Mouse (Mus musculus): ENCODE measurements around the gene Pde9a. TPM values are rescaled to one million over a fixed set of nuclear protein-coding genes. Genes with fewer than 3 reads are reported as not detected.

Pde9a gene
- polyA plus RNA-seq, 1 experiment from 2014 or later, result 32.5 TPM

DNA sequence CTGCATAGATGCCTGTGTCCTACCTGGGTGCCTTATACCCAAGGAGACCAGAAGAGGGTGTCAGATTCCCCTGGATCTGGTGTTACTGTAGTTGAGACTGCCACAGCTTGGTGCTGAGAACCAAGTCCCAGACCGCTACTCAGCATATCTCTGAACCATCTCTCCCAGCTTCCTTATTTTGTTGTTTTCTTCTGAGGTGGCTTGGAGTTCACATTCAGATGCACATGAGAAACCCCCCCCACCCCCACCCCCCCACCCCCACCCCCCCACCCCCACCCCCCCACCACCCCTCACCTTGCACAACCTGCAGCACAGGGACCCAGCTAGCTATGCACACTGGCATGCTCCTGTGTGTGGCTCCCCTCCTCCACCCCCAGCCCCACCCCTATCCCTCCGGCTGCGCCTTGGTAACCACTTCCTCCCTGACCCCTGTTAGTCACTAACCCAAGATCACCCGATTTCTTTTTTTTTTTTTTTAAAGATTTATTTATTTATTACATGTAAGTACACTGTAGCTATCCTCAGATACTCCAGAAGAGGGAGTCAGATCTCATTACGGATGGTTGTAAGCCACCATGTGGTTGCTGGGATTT is 50.9 kb downstream of the Pde9a start:
- no peaks in the 10 kb centered on the region for H3K27me3 ChIP-seq
- WGBS, result 96% methylated on average over 5 of the region's 5 CpGs
- H3K4me1 ChIP-seq, result peaks cover 36% of the 10 kb centered on the region
- H3K9ac ChIP-seq, result no peak overlapping the region
- ATAC-seq (ENCODE audit: low FRiP score, low read depth), result no peak
- no peak overlapping the region for H3K27ac ChIP-seq
- H3K9me3 ChIP-seq, result no peaks in the 10 kb centered on the region
- H3K4me2 ChIP-seq (replicated peaks), result no peak overlapping the region
- H3K4me3 ChIP-seq, result no peak overlapping the region
- peaks cover 4% of the 10 kb centered on the region; the same call in 1 of the 2 replicates for H3K36me3 ChIP-seq

DNA sequence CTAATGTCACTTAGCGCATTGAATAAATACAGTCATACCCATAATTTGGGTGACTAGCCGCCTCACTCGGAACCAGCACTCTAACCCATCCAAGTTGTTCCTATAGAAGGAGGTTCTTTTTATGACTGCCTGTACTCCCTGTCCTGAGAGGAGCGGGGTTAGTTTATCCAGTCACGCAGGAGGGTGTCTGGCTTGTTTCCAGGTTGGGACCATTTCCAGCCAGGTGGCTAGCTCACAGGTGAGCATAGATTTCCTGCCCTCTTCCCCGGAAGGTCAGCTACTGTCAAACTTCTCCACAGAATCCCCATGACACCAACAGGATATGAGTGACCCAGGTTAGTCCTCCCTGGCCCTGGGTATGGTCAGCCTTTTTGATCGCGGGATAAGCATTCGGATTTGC is 51.5 kb downstream of the Pde9a start:
- Histone ChIP-seq H3K4me1 (peaks cover 36% of the 10 kb centered on the region), H3K27ac (no peak overlapping the region), H3K4me3 (no peak overlapping the region), H3K27me3 (no peaks in the 10 kb centered on the region), H3K9me3 (no peaks in the 10 kb centered on the region), H3K4me2 (replicated peaks) (no peak overlapping the region), H3K36me3 (peaks cover 4% of the 10 kb centered on the region; the same call in 1 of the 2 replicates), H3K9ac (no peak overlapping the region)
- no peak for ATAC-seq (ENCODE audit: low FRiP score, low read depth)
- WGBS, result 86% methylated on average over 9 of the region's 9 CpGs

DNA sequence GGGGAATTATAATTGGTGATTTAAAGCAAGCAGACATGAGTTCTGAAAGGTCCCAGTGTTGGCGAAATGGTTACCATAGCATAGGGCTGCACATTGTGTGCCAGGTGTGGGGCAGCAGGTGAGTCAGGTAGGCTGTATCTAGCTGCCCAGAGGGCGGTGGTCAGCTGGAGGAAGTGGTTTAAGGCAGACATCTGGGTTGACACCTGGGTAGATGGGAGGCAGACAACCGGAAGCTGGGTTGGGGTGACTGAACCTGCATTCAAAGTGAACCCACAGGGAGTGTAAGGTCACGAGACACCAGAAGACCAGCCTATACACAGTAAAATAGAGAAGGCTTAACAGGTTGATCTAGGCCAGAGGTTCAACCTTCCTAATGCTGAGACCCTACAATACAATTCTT is 54.0 kb downstream of the Pde9a start:
- H3K4me2 ChIP-seq (replicated peaks), result no peak overlapping the region
- peaks cover 36% of the 10 kb centered on the region for H3K4me1 ChIP-seq
- H3K4me3 ChIP-seq, result no peak overlapping the region
- H3K36me3 ChIP-seq, result peaks cover 4% of the 10 kb centered on the region
- no peaks in the 10 kb centered on the region for H3K9me3 ChIP-seq
- no peak overlapping the region for H3K9ac ChIP-seq
- WGBS, result 59% methylated on average over 4 of the region's 4 CpGs
- no peak overlapping the region for H3K27ac ChIP-seq
- H3K27me3 ChIP-seq, result no peaks in the 10 kb centered on the region
- no peak for ATAC-seq (ENCODE audit: low FRiP score, low read depth)

DNA sequence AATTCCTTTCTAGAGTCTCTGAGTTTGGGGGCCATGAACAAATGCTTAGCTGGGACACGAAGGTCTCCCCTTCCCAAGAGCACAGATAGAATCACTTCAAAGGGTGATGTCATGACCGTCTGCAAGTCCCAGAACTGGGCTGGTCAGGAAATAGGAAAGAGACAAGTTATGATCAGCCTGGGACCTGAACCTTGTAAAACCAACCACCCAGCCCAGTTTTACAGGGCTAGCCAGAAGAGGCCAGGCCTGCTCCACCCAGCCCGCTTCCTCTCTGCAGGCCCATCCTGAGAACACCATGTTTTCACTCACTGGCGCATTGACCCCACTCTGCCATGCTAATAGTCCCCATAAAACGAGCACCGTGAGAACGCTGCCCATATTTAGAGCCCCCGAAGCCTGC is 56.5 kb downstream of the Pde9a start:
- no peak for ATAC-seq (ENCODE audit: low FRiP score, low read depth)
- Histone ChIP-seq H3K9me3 (no peaks in the 10 kb centered on the region), H3K4me2 (replicated peaks) (no peak overlapping the region), H3K36me3 (peaks cover 16% of the 10 kb centered on the region), H3K9ac (no peak overlapping the region), H3K4me1 (peaks cover 43% of the 10 kb centered on the region), H3K27me3 (no peaks in the 10 kb centered on the region), H3K27ac (peak overlapping the region; percentile 22; the same call in 1 of the 2 replicates), H3K4me3 (no peak overlapping the region)
- 34% methylated on average over 8 of the region's 8 CpGs for WGBS

DNA sequence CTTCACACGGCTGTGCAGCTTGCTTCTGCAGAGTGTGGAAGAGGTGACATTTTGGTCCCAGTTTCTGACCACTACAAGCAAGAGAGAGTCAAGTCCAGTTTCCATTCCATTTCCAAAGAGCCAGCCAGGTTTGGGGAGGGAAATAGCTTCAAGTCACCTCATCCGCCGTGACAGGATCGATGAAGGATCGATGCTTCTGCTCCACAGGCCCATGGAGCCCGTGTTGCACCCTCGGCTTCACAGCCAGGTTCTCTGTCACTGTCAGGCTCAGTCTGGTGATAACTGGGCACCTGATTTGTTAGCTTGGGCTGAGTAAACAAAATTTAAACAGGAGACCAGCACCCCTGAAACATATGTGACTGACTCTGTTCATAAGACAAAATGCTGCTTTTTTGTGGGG is 58.2 kb downstream of the Pde9a start:
- H3K9ac ChIP-seq, result no peak overlapping the region
- no peak overlapping the region for H3K4me2 ChIP-seq (replicated peaks)
- no peaks in the 10 kb centered on the region for H3K27me3 ChIP-seq
- no peak overlapping the region for H3K4me3 ChIP-seq
- ATAC-seq (ENCODE audit: low FRiP score, low read depth), result no peak
- peaks cover 24% of the 10 kb centered on the region for H3K36me3 ChIP-seq
- WGBS, result 52% methylated on average over 7 of the region's 7 CpGs
- peaks cover 48% of the 10 kb centered on the region for H3K4me1 ChIP-seq
- H3K27ac ChIP-seq, result no peak overlapping the region
- H3K9me3 ChIP-seq, result no peaks in the 10 kb centered on the region

DNA sequence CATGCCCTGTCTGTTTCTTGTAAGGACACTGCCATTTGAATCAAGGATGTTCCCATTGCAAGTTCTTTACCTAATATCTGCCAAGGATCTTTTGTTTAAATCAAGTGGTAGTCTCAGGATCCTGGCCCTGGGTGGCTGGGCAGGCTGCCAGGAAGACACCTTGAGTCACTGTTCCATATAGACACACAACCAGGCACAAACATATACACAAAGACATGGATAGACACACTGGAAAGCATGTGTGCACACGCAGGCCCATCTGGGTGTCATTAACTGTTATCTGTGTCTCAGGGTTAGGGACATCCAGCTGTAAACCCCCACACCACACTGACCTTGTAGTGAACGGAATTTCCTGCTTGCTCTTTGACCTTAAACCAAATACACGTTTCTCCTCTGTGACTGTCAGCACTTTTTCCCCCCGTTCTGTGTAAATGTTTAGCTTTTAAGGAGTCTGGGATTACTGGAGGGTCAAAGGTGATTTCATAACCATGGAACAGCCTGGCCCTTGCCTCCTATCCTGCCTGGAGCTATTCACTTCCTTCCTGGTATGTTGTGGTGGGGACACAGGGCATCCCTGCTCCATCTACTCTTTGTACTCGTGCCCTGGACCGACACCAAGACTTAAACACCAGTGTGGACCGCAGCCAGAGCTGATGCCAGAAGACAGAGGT is 59.2 kb downstream of the Pde9a start:
- Histone ChIP-seq H3K36me3 (peaks cover 24% of the 10 kb centered on the region), H3K4me2 (replicated peaks) (no peak overlapping the region), H3K27me3 (no peaks in the 10 kb centered on the region), H3K4me1 (peaks cover 49% of the 10 kb centered on the region), H3K9ac (no peak overlapping the region), H3K27ac (peak overlapping the region; percentile 28; the same call in 1 of the 2 replicates), H3K9me3 (no peaks in the 10 kb centered on the region), H3K4me3 (no peak overlapping the region)
- 16% methylated on average over 7 of the region's 7 CpGs for WGBS
- ATAC-seq (ENCODE audit: low FRiP score, low read depth), result no peak

DNA sequence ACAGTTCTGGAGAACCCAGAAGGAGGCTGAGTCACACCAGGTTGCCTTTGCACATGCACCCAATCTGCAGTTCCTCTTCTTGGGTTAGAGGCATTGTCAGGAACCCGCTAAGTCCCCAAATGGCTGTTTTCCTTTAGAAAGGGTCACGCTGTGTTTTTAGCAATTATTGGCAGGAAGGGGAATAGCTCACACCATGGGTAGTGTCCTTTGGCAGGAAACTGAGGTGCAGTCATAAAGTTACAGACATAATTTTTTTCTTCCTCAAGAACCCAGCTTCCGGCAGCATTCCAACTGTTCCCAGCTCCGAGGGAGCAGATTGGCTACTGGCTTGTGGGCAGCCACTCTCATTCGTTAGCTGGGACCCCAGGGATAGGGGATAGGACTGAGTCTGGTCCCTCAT is 61.8 kb downstream of the Pde9a start:
- Histone ChIP-seq H3K27ac (no peak overlapping the region), H3K9me3 (no peaks in the 10 kb centered on the region), H3K4me3 (no peak overlapping the region), H3K4me2 (replicated peaks) (no peak overlapping the region), H3K27me3 (no peaks in the 10 kb centered on the region), H3K4me1 (peaks cover 56% of the 10 kb centered on the region), H3K9ac (no peak overlapping the region), H3K36me3 (peaks cover 20% of the 10 kb centered on the region)
- 59% methylated on average over 5 of the region's 5 CpGs for WGBS
- no peak for ATAC-seq (ENCODE audit: low FRiP score, low read depth)

DNA sequence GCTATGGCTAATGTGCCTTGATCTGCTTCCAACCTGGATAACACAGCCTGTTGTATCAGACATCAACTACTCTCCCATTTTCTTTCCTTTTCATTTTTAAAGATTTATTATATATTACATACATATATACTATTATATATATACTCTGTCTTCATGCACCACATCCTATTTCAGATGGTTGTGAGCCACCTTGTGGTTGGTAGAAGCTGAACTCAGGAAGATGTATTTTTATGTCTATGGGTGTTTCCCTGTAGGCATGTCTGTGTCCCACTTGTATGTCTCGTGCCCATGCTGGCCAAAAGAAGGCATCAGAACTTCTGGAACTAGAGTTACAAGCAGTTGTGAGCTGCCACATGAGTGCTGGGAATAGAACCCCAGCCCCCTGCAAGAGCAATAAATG is 62.5 kb downstream of the Pde9a start:
- 76% methylated on average over 1 of the region's 1 CpGs for WGBS
- Histone ChIP-seq H3K4me3 (no peak overlapping the region), H3K9me3 (no peaks in the 10 kb centered on the region), H3K4me2 (replicated peaks) (no peak overlapping the region), H3K9ac (no peak overlapping the region), H3K36me3 (peaks cover 20% of the 10 kb centered on the region), H3K4me1 (peaks cover 53% of the 10 kb centered on the region), H3K27ac (no peak overlapping the region), H3K27me3 (no peaks in the 10 kb centered on the region)
- no peak for ATAC-seq (ENCODE audit: low FRiP score, low read depth)

DNA sequence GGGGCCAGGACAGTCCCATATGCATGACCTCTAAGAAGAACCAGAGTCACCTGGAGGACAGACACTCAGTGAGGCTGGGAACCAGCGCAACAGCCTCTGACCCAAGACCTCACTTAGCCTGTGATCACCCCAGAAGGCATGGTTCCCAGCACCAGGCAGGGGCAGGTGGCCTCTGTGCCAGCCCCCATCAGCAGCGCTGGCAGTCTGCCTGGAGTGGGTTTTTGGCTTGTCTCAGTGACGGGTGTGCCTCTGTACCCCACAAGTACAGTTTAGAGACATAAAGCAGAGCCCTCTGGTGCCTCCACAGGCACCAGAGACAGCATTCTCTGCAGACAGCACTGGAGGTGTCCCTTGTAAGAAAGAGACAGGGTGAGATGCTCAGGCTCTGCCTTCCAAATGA is 64.2 kb downstream of the Pde9a start:
- ATAC-seq (ENCODE audit: low FRiP score, low read depth), result no peak
- Histone ChIP-seq H3K4me2 (replicated peaks) (no peak overlapping the region), H3K36me3 (peaks cover 27% of the 10 kb centered on the region), H3K4me3 (no peak overlapping the region), H3K9ac (no peak overlapping the region), H3K27ac (no peak overlapping the region), H3K4me1 (peaks cover 43% of the 10 kb centered on the region), H3K27me3 (no peaks in the 10 kb centered on the region), H3K9me3 (no peaks in the 10 kb centered on the region)
- 81% methylated on average over 3 of the region's 3 CpGs for WGBS

DNA sequence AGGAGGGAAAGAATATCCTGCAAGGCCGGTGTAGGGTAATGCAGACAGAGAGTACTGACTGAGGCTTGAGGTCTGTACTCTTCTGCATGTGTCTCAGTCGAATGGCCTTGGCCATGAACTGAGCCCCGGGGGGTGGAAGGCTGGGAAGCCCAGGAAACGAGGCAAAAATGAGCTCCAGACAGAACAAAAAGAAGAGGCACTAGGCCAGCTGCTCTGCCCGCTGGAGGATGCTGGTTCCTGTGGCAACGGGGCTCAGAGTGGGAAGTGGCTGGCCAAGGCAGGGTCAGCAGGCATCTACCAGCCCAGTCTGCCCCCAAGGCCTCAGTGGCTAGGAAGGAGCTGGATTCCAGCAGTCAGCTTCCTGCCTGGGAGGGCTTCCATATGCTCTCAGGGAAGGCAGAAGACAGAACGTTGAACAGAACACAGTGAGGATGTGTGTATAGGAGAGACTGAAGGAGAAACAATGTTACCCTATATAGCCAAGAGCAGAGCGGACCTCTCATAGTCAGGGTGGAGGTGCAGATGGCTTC is 65.2 kb downstream of the Pde9a start:
- Histone ChIP-seq H3K4me2 (replicated peaks) (no peak overlapping the region), H3K36me3 (peaks cover 37% of the 10 kb centered on the region), H3K4me1 (peaks cover 33% of the 10 kb centered on the region), H3K27ac (peak overlapping the region; percentile 49; the same call in 1 of the 2 replicates), H3K9me3 (no peaks in the 10 kb centered on the region), H3K27me3 (no peaks in the 10 kb centered on the region), H3K9ac (no peak overlapping the region), H3K4me3 (no peak overlapping the region)
- 43% methylated on average over 8 of the region's 8 CpGs for WGBS
- ATAC-seq (ENCODE audit: low FRiP score, low read depth), result no peak

DNA sequence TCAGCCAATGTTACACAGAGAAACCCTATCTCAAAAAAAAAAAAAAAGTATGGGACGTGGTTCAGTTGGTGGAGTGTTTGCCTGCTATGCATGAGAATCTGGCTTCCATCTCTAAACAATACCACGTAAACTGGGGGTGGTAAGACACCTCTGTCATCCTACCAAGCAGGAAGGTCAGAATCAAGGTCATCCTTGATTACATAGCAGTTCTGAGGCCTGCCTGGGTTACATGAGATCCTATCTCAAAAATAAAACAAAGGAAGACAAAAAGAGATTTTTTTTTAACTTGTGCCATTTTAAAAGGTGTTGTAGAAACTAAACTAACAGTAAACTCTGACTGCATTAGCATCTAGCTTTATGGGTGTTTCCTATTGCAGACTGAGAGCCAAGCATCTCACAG is 66.8 kb downstream of the Pde9a start:
- Histone ChIP-seq H3K4me1 (peaks cover 29% of the 10 kb centered on the region), H3K9ac (no peak overlapping the region), H3K4me2 (replicated peaks) (no peak overlapping the region), H3K4me3 (no peak overlapping the region), H3K9me3 (no peaks in the 10 kb centered on the region), H3K27ac (no peak overlapping the region), H3K36me3 (peaks cover 39% of the 10 kb centered on the region), H3K27me3 (no peaks in the 10 kb centered on the region)
- 72% methylated on average over 2 of the region's 2 CpGs for WGBS
- no peak for ATAC-seq (ENCODE audit: low FRiP score, low read depth)

DNA sequence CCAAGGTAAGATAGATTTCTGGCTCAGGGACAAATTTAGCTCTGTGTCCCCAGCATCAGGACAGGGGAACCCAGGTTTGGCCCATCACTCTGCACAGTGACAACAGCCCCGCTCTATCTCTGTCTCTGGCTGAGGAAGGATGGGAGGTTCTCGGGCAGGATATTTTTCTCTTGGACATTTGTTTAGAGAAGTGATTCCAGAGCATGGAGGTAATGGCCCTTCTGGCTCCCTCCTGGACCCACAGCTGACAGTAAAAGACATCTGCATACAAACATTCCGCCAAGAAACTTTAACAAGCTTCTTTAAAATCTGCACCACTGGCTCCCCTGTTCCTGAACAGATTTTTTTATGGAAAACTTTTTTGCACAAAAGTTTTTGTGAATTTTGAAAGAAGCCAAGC is 67.5 kb downstream of the Pde9a start:
- peaks cover 28% of the 10 kb centered on the region for H3K4me1 ChIP-seq
- ATAC-seq (ENCODE audit: low FRiP score, low read depth), result no peak
- no peaks in the 10 kb centered on the region for H3K27me3 ChIP-seq
- peak overlapping the region; percentile 61 for H3K27ac ChIP-seq
- peaks cover 40% of the 10 kb centered on the region for H3K36me3 ChIP-seq
- H3K4me3 ChIP-seq, result no peak overlapping the region
- no peak overlapping the region; the same call in 1 of the 2 replicates for H3K9ac ChIP-seq
- WGBS, result 40% methylated on average over 3 of the region's 3 CpGs
- H3K9me3 ChIP-seq, result no peaks in the 10 kb centered on the region
- no peak overlapping the region for H3K4me2 ChIP-seq (replicated peaks)

All from limb, embryonic 13.5 days (tissue).